Mouse (Mus musculus): ENCODE results near the gene Yjefn3.

DNA sequence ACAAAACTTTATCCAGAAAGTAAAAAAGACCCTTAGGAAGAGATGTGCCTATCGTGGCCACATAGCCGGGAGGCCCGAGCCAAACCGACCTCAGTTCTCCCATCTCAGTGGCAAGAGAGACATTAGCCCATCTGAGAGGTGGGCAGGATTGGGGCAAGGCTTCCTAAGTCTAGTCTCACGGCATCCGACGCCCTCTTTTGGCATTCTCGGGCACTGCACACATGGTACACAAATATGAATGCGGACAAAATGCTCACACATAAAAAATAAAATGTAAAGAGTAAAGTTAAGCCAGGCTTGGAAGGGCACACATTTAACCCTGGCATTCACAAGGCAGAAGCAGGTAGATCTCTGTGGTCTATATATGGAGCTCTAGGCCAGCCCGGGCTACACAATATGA, 48.6 kb downstream of the Yjefn3 start:
- no peak for TF ChIP-seq CTCF (IDR thresholded peaks at IDR 0.05)
- TF ChIP-seq POLR2A (IDR thresholded peaks at IDR 0.05; ENCODE audit: insufficient read depth, low read depth, low read length), result no peak
